Mouse (Mus musculus) right cerebral cortex, postnatal 25 days (tissue): ENCODE results near the gene Ubtd1.

Experiments used
- DNase-seq: peaks from one replicate; pipeline ENCODE4 v3.0.0; 2022

The Ubtd1 gene

GRCm38 (mm10) chr19:41981595-41981927, at the start of gene Ubtd1:
Ubtd1 (plus strand) TSS chr19:41981763.
- no peak for DNase-seq

- no peak for DNase-seq
Measured at GRCm38 (mm10) chr19:41932686-41933085, 48.9 kb upstream of the Ubtd1 start.

- peak; percentile 99 for DNase-seq
Measured at GRCm38 (mm10) chr19:41933179-41934086, 48.1 kb upstream of the Ubtd1 start, which contains the start of the genes Exosc1 and Zdhhc16. Exosc1 (minus strand) TSS chr19:41933423. Zdhhc16 (plus strand) TSS chr19:41933480.

GRCm38 (mm10) chr19:41934124-41934523, 47.4 kb upstream of the Ubtd1 start:
- DNase-seq: no peak

GRCm38 (mm10) chr19:41935921-41936320, 45.6 kb upstream of the Ubtd1 start:
- no peak for DNase-seq

GRCm38 (mm10) chr19:41938539-41938938, 43.0 kb upstream of the Ubtd1 start:
- no peak for DNase-seq

GRCm38 (mm10) chr19:41943841-41944240, 37.7 kb upstream of the Ubtd1 start:
- no peak for DNase-seq

GRCm38 (mm10) chr19:41952287-41952686, 29.3 kb upstream of the Ubtd1 start:
- DNase-seq: peak; percentile 22

- no peak for DNase-seq
Measured at GRCm38 (mm10) chr19:41953574-41953973, 28.0 kb upstream of the Ubtd1 start.

- DNase-seq: no peak
Measured at GRCm38 (mm10) chr19:41969618-41970017, 11.9 kb upstream of the Ubtd1 start.

GRCm38 (mm10) chr19:41973891-41974794, 7.4 kb upstream of the Ubtd1 start:
- DNase-seq: peak; percentile 21

GRCm38 (mm10) chr19:41980422-41980818, 1.1 kb upstream of the Ubtd1 start:
- no peak for DNase-seq

GRCm38 (mm10) chr19:41980819-41981594, 556 bp upstream of the Ubtd1 start, which contains the start of gene Mms19:
Mms19 (minus strand) TSS chr19:41981157.
- peak; percentile 100 for DNase-seq

GRCm38 (mm10) chr19:41981931-41982790, 598 bp downstream of the Ubtd1 start:
- DNase-seq: peak; percentile 37

GRCm38 (mm10) chr19:41982791-41983150, 1.2 kb downstream of the Ubtd1 start:
- DNase-seq: no peak

- no peak for DNase-seq
Measured at GRCm38 (mm10) chr19:41985994-41986393, 4.4 kb downstream of the Ubtd1 start.

- DNase-seq: no peak
Measured at GRCm38 (mm10) chr19:41987206-41987605, 5.6 kb downstream of the Ubtd1 start.

- no peak for DNase-seq
Measured at GRCm38 (mm10) chr19:41989810-41990209, 8.2 kb downstream of the Ubtd1 start.

- no peak for DNase-seq
Measured at GRCm38 (mm10) chr19:41991926-41992477, 10.4 kb downstream of the Ubtd1 start.

GRCm38 (mm10) chr19:41992971-41993370, 11.4 kb downstream of the Ubtd1 start:
- DNase-seq: no peak

- DNase-seq: peak; percentile 77
Measured at GRCm38 (mm10) chr19:41993484-41993883, 11.9 kb downstream of the Ubtd1 start.
